Mouse (Mus musculus) thymus, postnatal 10 days (tissue): ENCODE measurements around the gene Edf1.
A peak's percentile ranks its signal among the peaks of the same experiment; 100 is the strongest.

Experiments
- DNase-seq, 2 experiments: peaks; one replicate each; pipeline ENCODE4 v3.0.0; 2021; ENCODE audit warnings: low spot score in 2 of 2

The Edf1 gene

DNA sequence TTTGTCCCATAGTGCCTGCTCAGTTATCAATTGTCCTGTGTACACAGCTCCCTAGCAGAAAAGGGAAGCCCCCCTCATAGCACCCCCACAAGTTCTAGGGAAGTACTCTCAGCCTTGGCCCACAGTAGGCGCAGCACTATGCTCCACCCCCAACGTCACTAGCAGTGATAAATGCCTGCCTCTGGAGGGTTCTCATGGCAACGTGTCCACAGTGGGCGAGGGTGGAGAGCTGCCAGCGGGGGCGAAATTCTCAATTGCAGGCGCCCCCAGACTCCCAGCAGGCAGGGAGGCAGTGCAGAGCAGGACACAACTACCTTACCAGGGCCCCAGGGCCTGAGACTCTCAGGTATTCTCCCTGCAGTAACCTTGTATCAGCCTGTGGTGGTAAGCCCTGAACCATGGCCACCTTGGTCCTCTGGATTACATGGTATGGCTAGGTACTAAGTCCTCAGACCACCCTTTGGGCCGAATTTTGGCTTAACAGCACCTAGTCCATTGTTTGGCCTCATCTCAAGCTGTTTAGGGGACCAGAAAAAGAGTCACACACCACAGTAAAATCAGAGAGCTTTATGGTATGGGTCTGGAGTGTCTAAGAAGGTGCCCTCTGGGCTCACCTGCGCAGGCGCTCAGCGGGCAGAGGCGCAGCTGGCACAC, 24.9 kb downstream of the Edf1 start:
- no peak for DNase-seq

GRCm38 (mm10) chr2:25583120-25583481, 25.5 kb downstream of the Edf1 start:
- no peak for DNase-seq

GRCm38 (mm10) chr2:25583571-25583970, 25.9 kb downstream of the Edf1 start:
- DNase-seq, result no peak

GRCm38 (mm10) chr2:25584152-25584551, 26.5 kb downstream of the Edf1 start:
- DNase-seq, result no peak

DNA sequence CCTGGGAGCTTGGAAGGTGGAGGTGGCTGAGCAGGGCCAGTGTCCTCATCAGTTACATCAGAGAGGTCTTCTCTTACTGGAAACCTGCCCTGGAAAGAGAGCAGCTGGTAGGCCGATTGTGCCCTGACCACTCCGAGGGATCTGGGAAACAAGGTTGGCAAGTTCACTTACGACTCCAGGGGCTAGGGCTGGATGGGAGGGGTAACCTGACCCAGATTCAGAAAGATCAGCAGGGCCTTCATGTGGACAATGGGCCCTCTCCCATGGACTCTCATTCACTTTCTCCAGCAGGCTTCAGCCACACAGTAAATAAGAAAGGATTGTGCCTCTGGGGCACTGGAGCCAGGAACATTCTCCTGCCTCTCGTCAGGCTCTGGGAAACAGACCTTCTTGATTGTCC, 27.2 kb downstream of the Edf1 start:
- DNase-seq, result no peak

DNA sequence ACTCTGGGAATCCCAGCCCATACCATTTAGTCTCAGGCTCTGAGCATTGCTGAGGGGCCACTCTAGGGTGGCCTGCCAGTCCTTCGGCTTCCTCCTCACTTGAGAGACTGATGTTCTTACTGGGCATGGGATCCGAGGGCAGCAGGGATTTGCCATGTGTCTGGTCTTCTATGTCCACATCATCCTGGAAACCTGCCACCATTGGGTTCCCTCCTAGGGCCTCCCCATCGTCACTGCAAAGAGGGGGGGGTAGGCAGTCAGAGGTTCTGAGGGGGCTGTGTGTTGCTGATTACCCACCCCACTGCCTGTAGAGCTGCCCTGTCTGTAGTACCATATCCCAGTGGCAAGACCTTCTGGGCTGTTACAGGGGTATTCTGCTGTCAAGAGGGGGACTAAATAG, 28.0 kb downstream of the Edf1 start:
- no peak for DNase-seq

GRCm38 (mm10) chr2:25587290-25587689, 29.6 kb downstream of the Edf1 start:
- DNase-seq, result no peak

GRCm38 (mm10) chr2:25588227-25588907, 30.7 kb downstream of the Edf1 start:
- no peak for DNase-seq

GRCm38 (mm10) chr2:25591863-25592262, 34.2 kb downstream of the Edf1 start:
- peak in 1 of 2 experiments; percentile 54 for DNase-seq

DNA sequence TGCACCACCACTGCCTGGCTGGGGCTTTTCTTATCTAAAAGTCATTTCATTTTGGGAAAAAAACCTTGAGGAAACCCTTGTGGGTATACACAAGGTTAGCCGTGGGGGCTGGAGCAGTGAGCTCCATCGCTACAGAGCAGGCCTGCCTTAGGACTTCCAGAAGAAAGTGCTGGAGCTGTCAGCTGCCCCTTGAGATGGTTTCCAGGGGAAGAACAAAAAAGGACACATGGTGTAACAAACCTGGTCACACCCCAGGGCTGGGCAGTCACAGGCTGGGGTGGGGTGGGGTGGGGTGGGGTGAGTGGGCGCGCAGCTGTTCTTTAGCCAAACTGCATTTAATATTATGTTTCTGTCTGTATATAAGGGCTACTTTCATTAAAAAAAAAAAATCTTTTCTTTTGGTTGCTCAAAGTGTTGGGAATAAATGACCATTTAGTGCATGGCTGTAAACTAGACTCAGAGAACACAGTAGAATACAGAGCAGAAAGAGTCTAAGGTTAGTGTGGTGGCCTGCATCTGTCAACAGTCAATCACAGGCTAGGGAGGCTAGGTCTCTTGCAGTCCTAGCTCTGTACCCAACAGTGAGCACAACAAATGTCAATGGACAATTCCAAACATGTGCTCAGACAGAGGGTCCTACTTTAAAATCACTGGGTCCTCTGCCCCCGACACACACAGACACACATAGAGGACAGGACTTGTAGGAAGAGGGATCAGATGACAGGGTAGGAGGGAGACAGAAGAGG, 39.3 kb downstream of the Edf1 start:
- DNase-seq, result no peak

DNA sequence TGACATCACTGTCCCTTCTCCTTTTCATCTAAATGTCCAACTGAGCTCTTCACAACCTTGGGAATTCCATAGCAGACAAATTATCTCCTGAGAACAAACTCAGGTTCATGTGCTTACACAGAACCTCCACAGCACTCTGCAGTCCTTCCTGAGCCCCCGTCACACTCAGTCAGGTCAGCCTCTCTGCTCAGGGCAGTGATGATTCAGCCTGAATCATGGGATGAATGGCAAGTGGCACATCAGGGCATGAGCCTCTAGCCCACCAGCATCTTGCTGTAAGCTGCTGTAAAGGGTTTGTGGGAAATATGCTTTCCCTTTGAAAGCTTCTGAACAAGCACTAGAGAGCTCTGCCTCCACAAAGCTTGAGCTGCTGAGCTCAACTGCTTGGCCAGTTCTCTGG, 41.1 kb downstream of the Edf1 start:
- DNase-seq, result no peak

- DNase-seq, result no peak
Measured at GRCm38 (mm10) chr2:25600037-25600436, 42.4 kb downstream of the Edf1 start.

DNA sequence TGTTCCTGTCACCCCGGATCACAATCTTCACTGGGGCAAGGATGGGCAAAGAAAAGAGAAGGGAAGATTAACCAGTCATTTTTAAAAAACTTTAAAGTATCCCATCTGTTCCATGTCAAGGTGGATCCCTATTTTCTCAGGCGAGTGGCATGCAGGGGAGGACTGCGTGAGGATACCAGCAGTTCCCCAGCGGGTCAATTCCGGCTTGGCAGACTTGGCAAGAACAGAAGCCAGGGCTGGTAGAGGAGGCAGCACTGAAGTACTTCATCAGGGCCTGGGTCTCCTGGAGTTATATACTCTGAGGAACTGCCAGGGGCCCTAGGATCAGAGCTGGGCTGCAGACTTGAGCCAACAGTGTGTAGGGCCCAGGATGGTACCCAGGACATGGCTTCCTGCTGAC, 44.9 kb downstream of the Edf1 start:
- DNase-seq, result no peak

- peak; percentile 78 to 84 for DNase-seq
Measured at GRCm38 (mm10) chr2:25607761-25608622, 50.3 kb downstream of the Edf1 start, which contains the start of gene Rabl6. Gene Rabl6, minus strand, starts transcription at chr2:25608521.

DNA sequence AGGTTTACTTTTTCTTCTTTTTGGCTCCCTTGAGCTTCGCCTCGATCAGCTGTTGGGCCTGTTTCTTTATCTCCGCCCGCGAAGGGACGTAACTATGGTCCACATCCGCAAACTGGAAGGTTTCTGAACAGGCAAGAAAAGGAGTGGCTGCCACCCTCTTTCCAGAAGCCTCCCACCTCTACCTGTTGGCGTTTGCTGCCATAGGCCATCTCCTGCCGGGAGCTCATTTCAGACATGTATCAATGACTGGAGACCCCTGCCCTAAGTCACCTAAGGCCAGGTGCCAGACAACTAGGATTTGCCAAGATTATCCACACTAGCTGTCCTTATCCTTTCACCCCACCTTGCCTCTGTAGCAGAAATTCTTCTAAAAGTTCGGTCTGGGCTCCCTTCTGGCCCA, 51.0 kb downstream of the Edf1 start:
- no peak for DNase-seq
